Mouse (Mus musculus) CH12.LX (cell line): ENCODE results near the gene Vmn1r26. TPM values are rescaled to one million over a fixed set of nuclear protein-coding genes. Genes with fewer than 3 reads are reported as not detected.
"Not testable (repeated sequence)": the region's sequence is repeated elsewhere in the genome, so short reads cannot be mapped to it uniquely, and the experiment has no call there.

Source experiments
- DNase-seq: peaks from one replicate; pipeline ENCODE4 v3.0.0-alpha.2; 2013; ENCODE audit errors: extremely low read depth
- H3K27ac ChIP-seq: 2 replicates; pipeline ENCODE4 v1.5.1; 2012; ENCODE audit warnings: low read depth, mild to moderate bottlenecking, control low read depth, moderate library complexity; ENCODE audit not compliant: insufficient read depth
- H3K27me3 ChIP-seq: replicated peaks from 2 replicates; pipeline ENCODE3; 2012; ENCODE audit warnings: inconsistent platforms
- H3K36me3 ChIP-seq, 2 experiments: replicated peaks in 1 of 2; 2 replicates each; pipeline versions ENCODE3 to v1.6.1; 2012; ENCODE audit warnings: inconsistent platforms in 1 of 2, low read length in 1 of 2, mild to moderate bottlenecking in 1 of 2, mixed read lengths in 1 of 2, moderate library complexity in 1 of 2; ENCODE audit not compliant: control insufficient read depth in 1 of 2, insufficient read depth in 1 of 2
- H3K4me1 ChIP-seq, 2 experiments: 2 replicates each; pipeline ENCODE4 v1.6.1; 2012; ENCODE audit warnings: inconsistent platforms in 1 of 2, moderate library complexity in 1 of 2; ENCODE audit not compliant: insufficient read depth in 2 of 2, control insufficient read depth in 1 of 2
- H3K4me2 ChIP-seq: 2 replicates; pipeline ENCODE4 v1.6.1; 2012; ENCODE audit warnings: low read depth, mild to moderate bottlenecking, control low read depth; ENCODE audit not compliant: poor library complexity, insufficient read depth, severe bottlenecking
- H3K4me3 ChIP-seq, 3 experiments: fragments of 150-350 bp in 1 of 3; sonication (generic) in 1 of 3; replicated peaks in 1 of 3; 2 replicates each; pipeline versions ENCODE3 to v1.5.1; 2011 to 2012; ENCODE audit warnings: low read depth in 2 of 3, low read length in 2 of 3, mild to moderate bottlenecking in 2 of 3, moderate library complexity in 2 of 3, control low read depth in 1 of 3, improper control_type of control experiment in 1 of 3, inconsistent platforms in 1 of 3, mixed read lengths in 1 of 3; ENCODE audit not compliant: poor library complexity in 1 of 3
- H3K79me2 ChIP-seq: replicated peaks from 2 replicates; pipeline ENCODE4 v1.6.1; 2012; ENCODE audit warnings: mild to moderate bottlenecking, moderate library complexity; ENCODE audit not compliant: control insufficient read depth, poor library complexity, insufficient read depth, severe bottlenecking; ENCODE audit errors: extremely low read depth
- H3K9ac ChIP-seq: 2 replicates; pipeline ENCODE4 v1.6.1; 2012; ENCODE audit warnings: low read depth, mild to moderate bottlenecking, control low read depth, moderate library complexity; ENCODE audit not compliant: insufficient read depth
- H3K9me3 ChIP-seq: replicated peaks from 2 replicates; pipeline ENCODE3; 2012; ENCODE audit warnings: low read length, inconsistent platforms, mixed read lengths
- E2F4 ChIP-seq: IDR thresholded peaks from 2 replicates; pipeline ENCODE4 v1.6.1; 2011; ENCODE audit warnings: low read depth, low read length, improper control_type of control experiment; ENCODE audit not compliant: insufficient replicate concordance
- ELF1 ChIP-seq: IDR thresholded peaks from 2 replicates; pipeline ENCODE4 v1.6.1; 2014; ENCODE audit warnings: low read depth, mild to moderate bottlenecking, inconsistent platforms, low read length, improper control_type of control experiment
- HCFC1 ChIP-seq: IDR thresholded peaks from 2 replicates; pipeline ENCODE4 v1.6.1; 2012; ENCODE audit warnings: low read depth, mild to moderate bottlenecking, inconsistent platforms, low read length, improper control_type of control experiment
- JUN ChIP-seq: IDR thresholded peaks from 2 replicates; pipeline ENCODE4 v1.6.1; 2011; ENCODE audit warnings: low read depth, mild to moderate bottlenecking, low read length, improper control_type of control experiment, moderate library complexity; ENCODE audit not compliant: insufficient read depth
- JUND ChIP-seq: conservative IDR thresholded peaks from 2 replicates; pipeline ENCODE4 v1.6.1; 2011; ENCODE audit warnings: low read depth, low read length, improper control_type of control experiment
- MAX ChIP-seq: IDR thresholded peaks from 2 replicates; pipeline ENCODE4 v1.6.1; 2011; ENCODE audit warnings: low read length, improper control_type of control experiment
- MEF2A ChIP-seq: IDR thresholded peaks from 2 replicates; pipeline ENCODE4 v1.6.1; 2014; ENCODE audit warnings: low read depth, mild to moderate bottlenecking, inconsistent platforms, low read length, improper control_type of control experiment, borderline replicate concordance
- MXI1 ChIP-seq: IDR thresholded peaks from 2 replicates; pipeline ENCODE4 v1.6.1; 2011; ENCODE audit warnings: mild to moderate bottlenecking, low read depth, low read length, improper control_type of control experiment
- NELFE ChIP-seq: IDR thresholded peaks from 2 replicates; pipeline ENCODE4 v1.6.1; 2011; ENCODE audit warnings: low read depth, low read length, improper control_type of control experiment
- NRF1 ChIP-seq: IDR thresholded peaks from 2 replicates; pipeline ENCODE4 v1.6.1; 2014; ENCODE audit warnings: low read depth, mild to moderate bottlenecking, inconsistent platforms, low read length, improper control_type of control experiment, moderate library complexity
- ZMIZ1 ChIP-seq: IDR thresholded peaks from 2 replicates; pipeline ENCODE4 v1.6.1; 2012; ENCODE audit warnings: low read depth, mild to moderate bottlenecking, inconsistent platforms, low read length, improper control_type of control experiment
- ZNF384 ChIP-seq: IDR thresholded peaks from 2 replicates; pipeline ENCODE4 v1.6.1; 2012; ENCODE audit warnings: low read depth, low read length, improper control_type of control experiment, inconsistent platforms
- dilution Hi-C: fragments of 300-500 bp; cut with MboI; formaldehyde crosslinking; loops from 2 replicates; pipeline ENCODE4 v1.14.3; 2020; ENCODE audit warnings: low sequenced_read_pairs; ENCODE audit not compliant: extremely low pct_unique_long_range_greater_than_20kb, extremely low pct_ligation_motif_present
- in situ Hi-C: fragments of 300-500 bp; cut with MboI; formaldehyde crosslinking; loops from 3 replicates; pipeline ENCODE4 v1.14.3; 2019; ENCODE audit warnings: low sequenced_read_pairs, low pct_ligation_motif_present, low pct_unique_long_range_greater_than_20kb, mixed read lengths
- polyA plus RNA-seq: library from polyadenylated mRNA; unstranded; fragments of >175 nt; gene quantifications from 2 replicates; pipeline ENCODE4 v1.2.1, GENCODE M21; 2012; ENCODE audit warnings: low read depth; ENCODE audit not compliant: insufficient read length
- total RNA-seq, 2 experiments: library from RNA; depleted of rRNA; stranded (reverse); fragments of 300-350 nt in 1 of 2; fragments of >200 nt in 1 of 2; gene quantifications; 2 replicates each; pipeline ENCODE4 v1.2.3; 2012 to 2014

The Vmn1r26 gene
- total RNA-seq (2012; rRNA removed) (not detected in 2 replicates), total RNA-seq (2014; rRNA removed) (not detected in 2 replicates), polyA plus RNA-seq (not detected in 2 replicates)

GRCm38 (mm10) chr6:58015059-58015458 lies at the start of gene Vmn1r26:
Gene Vmn1r26, minus strand, starts transcription at chr6:58015159.
- H3K4me3 ChIP-seq = no peak within 1 kb of the TSS
- H3K36me3 ChIP-seq = no peaks in the 10 kb centered on the region
- in situ Hi-C loops (no loop called here), dilution Hi-C loops (no loop called here)
- no peak for DNase-seq
- no peak within 1 kb of the TSS for H3K9ac ChIP-seq
- no peaks in the 10 kb centered on the region for H3K27me3 ChIP-seq
- no peaks in the 10 kb centered on the region for H3K9me3 ChIP-seq
- H3K4me1 ChIP-seq = no peaks in the 10 kb centered on the region
- H3K4me2 ChIP-seq = no peak within 1 kb of the TSS
- H3K79me2 ChIP-seq = no peaks in the 10 kb centered on the region
- H3K27ac ChIP-seq = no peak within 1 kb of the TSS
- TF ChIP-seq MEF2A (no peak), NELFE (no peak), JUN (no peak), ZNF384 (no peak), JUND (no peak), E2F4 (no peak), HCFC1 (no peak), MAX (no peak), ZMIZ1 (no peak)

DNA sequence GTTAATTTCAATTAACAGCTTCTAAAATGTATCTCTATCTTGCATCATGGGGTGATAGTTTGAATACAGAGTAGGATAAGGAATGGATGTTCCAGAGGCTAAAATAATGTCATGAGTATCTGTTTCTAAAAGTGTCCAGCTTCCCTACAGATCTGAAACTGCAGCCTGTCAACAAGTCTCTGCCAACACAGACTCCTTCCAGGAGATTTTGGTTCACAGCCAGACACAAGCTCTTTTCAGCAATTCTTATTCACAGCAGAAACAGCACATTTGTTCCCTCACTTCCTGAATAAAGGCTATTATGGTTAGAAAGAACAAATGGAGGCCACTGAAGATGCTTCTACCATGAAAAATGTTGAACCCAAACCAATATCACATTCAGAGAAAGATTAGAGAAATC lies 29.1 kb upstream of the Vmn1r26 start:
- Histone ChIP-seq H3K36me3 (no peaks in the 10 kb centered on the region), H3K4me2 (no peak overlapping the region), H3K9ac (no peak overlapping the region), H3K27me3 (no peaks in the 10 kb centered on the region), H3K4me3 (no peak overlapping the region), H3K79me2 (no peaks in the 10 kb centered on the region), H3K27ac (no peak overlapping the region), H3K4me1 (peaks cover 0 to 3% of the 10 kb centered on the region in 2 experiments; a peak in 1 of 4 replicates), H3K9me3 (no peaks in the 10 kb centered on the region)
- dilution Hi-C loops (no loop called here), in situ Hi-C loops (no loop called here)
- TF ChIP-seq ELF1 = no peak
- no peak for TF ChIP-seq E2F4
- TF ChIP-seq NRF1 = no peak
- TF ChIP-seq MXI1 = no peak
- no peak for DNase-seq

DNA sequence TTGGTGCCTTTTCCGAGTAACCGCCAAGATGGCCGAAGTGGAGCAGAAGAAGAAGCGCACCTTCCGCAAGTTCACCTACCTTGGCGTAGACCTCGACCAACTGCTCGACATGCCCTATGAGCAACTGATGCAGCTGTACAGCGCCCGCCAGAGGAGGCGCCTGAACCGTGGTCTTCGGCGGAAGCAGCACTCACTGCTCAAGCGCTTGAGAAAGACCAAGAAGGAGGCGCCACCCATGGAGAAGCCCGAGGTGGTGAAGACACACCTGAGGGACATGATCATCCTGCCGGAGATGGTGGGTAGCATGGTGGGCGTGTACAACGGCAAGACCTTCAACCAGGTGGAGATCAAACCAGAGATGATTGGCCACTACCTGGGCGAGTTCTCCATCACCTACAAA lies 2.5 kb upstream of the Vmn1r26 start:
- H3K27ac ChIP-seq, in situ Hi-C loops: not testable (repeated sequence)

More for the DNA sequence above, 2.5 kb upstream of the Vmn1r26 start:
- H3K79me2 ChIP-seq, H3K27me3 ChIP-seq, DNase-seq, H3K36me3 ChIP-seq, H3K4me3 ChIP-seq, dilution Hi-C loops, H3K4me1 ChIP-seq, H3K4me2 ChIP-seq, H3K9me3 ChIP-seq, H3K9ac ChIP-seq: not testable (repeated sequence)
